Mouse (Mus musculus) brain, embryonic 14.5 days (tissue): ENCODE results near the gene Cpd. TPM values are rescaled to one million over a fixed set of nuclear protein-coding genes. Genes with fewer than 3 reads are reported as not detected.

Source experiments
- DNase-seq: peaks from one replicate; pipeline ENCODE4 v3.0.0-alpha.2; 2011; ENCODE audit warnings: low read depth
- CTCF ChIP-seq: fragments of 200-500 bp; IDR thresholded peaks from 2 replicates; pipeline ENCODE4 v1.5.1; 2012; ENCODE audit warnings: inconsistent platforms, mild to moderate bottlenecking, moderate library complexity, borderline replicate concordance; ENCODE audit not compliant: insufficient read depth, insufficient read length; ENCODE audit errors: extremely low read depth
- POLR2A ChIP-seq: fragments of 200-500 bp; IDR thresholded peaks from 2 replicates; pipeline ENCODE4 v1.6.1; 2012; ENCODE audit warnings: mild to moderate bottlenecking, inconsistent platforms, borderline replicate concordance; ENCODE audit not compliant: poor library complexity, insufficient read depth, insufficient read length, severe bottlenecking; ENCODE audit errors: extremely low read depth
- polyA plus RNA-seq: library from polyadenylated mRNA; depleted of rRNA; stranded (reverse); fragments of >200 nt; gene quantifications from 2 replicates; pipeline ENCODE4 v1.2.3, GENCODE M21; 2012

The Cpd gene
- polyA plus RNA-seq, 1 experiment, result 19.2 TPM

GRCm38 (mm10) chr11:76845275-76845980 is 1.4 kb downstream of the Cpd start:
- no peak for DNase-seq
- no peak for TF ChIP-seq POLR2A

- TF ChIP-seq POLR2A, result no peak
- TF ChIP-seq CTCF, result no peak
- no peak for DNase-seq
These were observed 8.2 kb downstream of the Cpd start for GRCm38 (mm10) chr11:76838573-76838972.

- no peak for TF ChIP-seq CTCF
- TF ChIP-seq POLR2A, result no peak
- DNase-seq, result no peak
These were observed 10.5 kb downstream of the Cpd start for GRCm38 (mm10) chr11:76836317-76836716.

- no peak for DNase-seq
- TF ChIP-seq POLR2A (no peak), CTCF (no peak)
These were observed 10.9 kb downstream of the Cpd start for GRCm38 (mm10) chr11:76835868-76836267.

GRCm38 (mm10) chr11:76834665-76835064 is 12.2 kb downstream of the Cpd start:
- DNase-seq, result no peak
- TF ChIP-seq CTCF (no peak), POLR2A (no peak)

- TF ChIP-seq POLR2A (no peak), CTCF (no peak)
- peak; percentile 58 for DNase-seq
These were observed 21.9 kb downstream of the Cpd start for GRCm38 (mm10) chr11:76824885-76825265.

GRCm38 (mm10) chr11:76824238-76824884 is 22.5 kb downstream of the Cpd start:
- no peak for TF ChIP-seq CTCF
- DNase-seq, result no peak

GRCm38 (mm10) chr11:76823641-76824040 is 23.2 kb downstream of the Cpd start:
- no peak for DNase-seq

GRCm38 (mm10) chr11:76821353-76821752 is 25.5 kb downstream of the Cpd start:
- DNase-seq, result no peak
- no peak for TF ChIP-seq POLR2A
- TF ChIP-seq CTCF, result no peak

More at GRCm38 (mm10) chr11:76823641-76824040, 23.2 kb downstream of the Cpd start:
- TF ChIP-seq CTCF (no peak), POLR2A (no peak)

- no peak for TF ChIP-seq CTCF
- TF ChIP-seq POLR2A, result no peak
- DNase-seq, result no peak
These were observed 29.2 kb downstream of the Cpd start for GRCm38 (mm10) chr11:76817664-76818063.

GRCm38 (mm10) chr11:76810706-76811495 is 35.9 kb downstream of the Cpd start:
- DNase-seq, result no peak
- TF ChIP-seq POLR2A, result no peak
- TF ChIP-seq CTCF, result peak; percentile 18; the same call in 1 of the 2 replicates
